Mouse (Mus musculus) liver, embryonic 14.5 days (tissue): ENCODE data around the gene Chrna1.

Experiments used
- CTCF ChIP-seq: IDR thresholded peaks from 2 replicates; pipeline ENCODE4 v1.5.1; 2016; ENCODE audit warnings: antibody characterized with exemption, low read depth, control low read depth
- EP300 ChIP-seq: IDR thresholded peaks from 2 replicates; pipeline ENCODE4 v1.6.1; 2016; ENCODE audit warnings: antibody characterized with exemption, low read depth

DNA sequence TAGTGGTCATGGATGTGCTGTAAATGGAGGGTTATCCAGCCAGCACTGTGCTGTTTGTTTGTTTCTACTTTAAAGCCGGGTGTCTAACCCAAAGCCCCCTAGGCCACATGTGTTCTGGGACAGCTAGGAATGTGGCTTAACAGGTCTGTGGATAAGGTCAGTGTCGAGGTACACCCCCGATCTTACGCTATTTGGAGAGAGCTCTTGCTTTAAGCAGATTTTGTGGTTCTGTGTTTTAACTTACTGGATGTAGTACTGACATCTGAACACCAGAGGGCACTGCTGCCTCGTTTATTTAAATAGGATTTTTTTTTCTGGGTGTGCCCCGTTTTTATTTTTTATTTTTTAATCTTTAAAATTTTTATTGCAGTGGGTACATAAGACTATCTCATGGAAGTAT is 29.4 kb downstream of the Chrna1 start:
- TF ChIP-seq CTCF = peak; percentile 70
- no peak for TF ChIP-seq EP300
